Mouse (Mus musculus): ENCODE measurements around the gene Zfp385a.

Zfp385a gene

DNA sequence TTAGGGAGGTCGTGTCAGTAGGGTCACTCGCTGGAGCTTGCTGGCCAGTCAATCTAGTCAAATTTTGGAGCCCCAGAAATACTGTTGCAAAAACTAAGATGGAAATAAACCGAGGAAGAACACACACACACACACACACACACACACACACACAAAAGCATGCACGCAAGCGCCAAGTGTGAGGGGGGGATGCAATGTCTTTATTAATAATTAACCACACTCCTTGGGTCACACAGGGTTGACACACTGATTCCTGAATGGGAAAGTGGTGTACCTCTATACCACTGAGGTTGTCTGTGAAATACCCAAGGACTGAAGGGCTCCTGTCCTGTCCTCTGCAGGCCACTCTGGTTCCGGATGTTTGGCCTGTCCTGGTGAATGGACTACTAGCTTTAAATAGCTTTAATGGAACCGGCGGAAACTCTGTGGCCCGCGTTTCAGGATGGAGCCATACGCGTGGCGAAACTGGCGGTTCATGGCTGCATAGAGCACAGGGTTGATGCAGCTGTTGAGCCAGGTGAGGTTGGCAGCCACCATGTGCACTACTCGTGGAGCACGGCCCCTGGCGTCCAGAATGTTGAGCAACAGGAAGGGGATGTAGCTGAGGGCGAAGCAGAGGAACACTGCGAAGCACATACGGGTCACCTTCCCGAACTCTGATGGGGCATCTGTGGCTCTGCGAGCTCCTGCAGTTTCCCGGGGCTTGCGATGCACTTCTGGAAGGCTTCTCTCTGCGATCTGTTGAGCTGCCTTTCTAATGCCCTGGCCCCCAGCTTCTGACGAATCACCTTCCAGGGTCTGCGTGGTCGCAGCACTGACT is 31.6 kb downstream of the Zfp385a start:
- peak; percentile 67 for DNase-seq (ENCODE audit: low read depth)

DNA sequence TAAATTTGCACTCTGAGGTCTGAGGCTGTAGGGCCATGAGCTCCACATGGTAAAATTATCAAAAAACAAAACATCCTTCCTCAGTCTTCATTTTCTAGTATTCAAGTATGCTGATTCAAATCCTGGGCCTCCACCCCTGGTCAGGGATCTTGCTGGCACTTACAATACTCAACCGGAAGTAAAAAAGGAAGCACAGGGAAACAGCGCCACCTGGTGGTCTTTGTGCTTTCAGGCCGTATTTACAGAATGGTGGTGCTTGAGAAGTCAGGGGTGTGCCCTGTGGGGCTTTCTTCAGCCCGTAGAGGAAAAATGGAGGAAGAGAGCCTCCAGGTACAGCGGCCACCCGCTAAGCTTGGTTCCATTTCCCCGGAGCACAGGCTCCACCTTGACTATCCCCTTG is 32.8 kb downstream of the Zfp385a start:
- peak; percentile 95 for DNase-seq (ENCODE audit: low read depth)

DNA sequence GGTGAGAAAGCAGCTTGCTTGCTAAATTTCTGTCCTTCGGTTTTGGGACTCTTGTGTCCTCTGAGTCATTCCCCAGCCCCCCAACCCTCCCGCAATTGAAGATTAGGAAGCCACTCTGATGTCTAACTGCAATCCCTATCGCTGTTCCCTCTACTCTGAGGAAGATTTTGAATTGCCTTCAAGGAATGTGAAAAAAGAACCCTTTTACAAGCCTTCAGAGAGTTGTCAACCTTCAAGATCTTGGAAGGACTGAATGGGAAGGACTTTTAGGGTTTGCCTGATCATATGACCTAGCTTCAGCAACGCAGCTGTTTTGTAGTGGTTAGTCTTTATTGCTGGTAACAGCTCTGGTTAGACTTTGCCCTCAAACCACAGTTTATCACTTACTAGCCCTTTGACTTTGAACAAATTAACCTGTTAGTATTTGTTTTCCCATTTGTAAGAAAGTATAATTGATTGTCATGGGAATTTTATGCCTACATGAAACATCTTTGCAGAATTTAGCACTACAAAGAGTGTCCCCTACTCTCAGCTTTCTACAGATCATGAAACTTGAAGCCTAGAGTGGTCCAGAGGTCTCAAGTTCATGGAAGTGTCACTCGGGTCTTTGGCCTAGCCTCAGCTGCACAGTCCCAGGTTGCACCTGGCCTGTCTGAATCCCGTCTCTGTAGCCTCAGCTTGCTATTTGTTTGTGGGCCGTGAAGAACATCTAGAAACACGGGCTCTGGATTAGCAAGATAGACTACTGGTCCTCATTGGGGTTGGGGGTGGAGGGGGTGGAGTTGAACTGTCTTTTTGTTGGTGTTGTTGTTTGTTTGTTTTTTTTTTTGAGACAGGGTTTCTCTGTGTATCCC is 33.9 kb downstream of the Zfp385a start:
- peak; percentile 31 for DNase-seq (ENCODE audit: low read depth)

DNA sequence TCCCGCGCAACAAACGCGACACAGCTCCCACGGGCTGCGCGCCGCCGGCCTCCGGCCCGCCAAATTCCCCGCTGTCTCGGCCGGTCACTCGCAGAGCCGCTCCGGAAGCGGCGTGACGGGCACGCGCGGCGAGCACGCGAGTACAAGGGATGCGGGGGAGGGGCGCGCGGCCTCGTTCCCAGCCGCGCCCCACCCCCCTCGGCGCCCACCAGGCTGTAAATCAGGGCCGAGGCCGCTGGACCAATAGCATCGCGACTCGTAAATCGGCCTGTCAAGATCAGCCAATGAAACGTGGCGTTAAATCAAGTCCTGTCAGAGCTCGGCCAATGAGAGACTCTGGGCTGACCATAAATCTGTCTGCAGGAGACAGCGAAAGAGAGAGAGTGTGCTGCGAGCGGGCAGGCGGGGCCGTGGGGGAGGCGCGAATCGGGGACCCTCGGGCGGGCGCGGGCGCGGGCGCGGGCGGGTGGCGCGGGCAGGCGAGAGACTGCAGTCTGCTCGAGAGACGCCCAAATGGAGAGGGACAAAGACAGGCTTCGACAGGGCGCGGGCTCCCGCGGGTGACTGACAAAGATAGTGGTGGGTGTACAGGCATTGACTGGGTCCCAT is 34.7 kb downstream of the Zfp385a start:
- peak; percentile 96 for DNase-seq (ENCODE audit: low read depth)

DNA sequence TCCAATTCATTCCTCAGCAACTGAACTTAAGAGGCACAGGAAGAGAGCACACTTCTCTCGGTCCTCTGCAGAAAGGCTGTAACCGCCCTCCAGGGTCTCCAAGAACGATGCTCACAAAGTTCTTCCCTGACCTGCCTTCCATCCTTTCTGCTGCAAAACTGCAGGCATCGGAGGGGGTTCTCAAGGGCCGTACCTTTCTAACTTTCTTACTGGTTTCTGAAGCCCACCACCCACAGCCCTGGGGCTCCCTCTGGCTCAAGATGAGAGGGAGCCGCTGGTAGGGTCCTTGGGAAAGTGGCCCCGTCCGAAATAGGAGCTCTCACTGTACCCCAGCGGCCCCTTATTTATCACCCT is 35.3 kb downstream of the Zfp385a start:
- DNase-seq (ENCODE audit: low read depth) = no peak

DNA sequence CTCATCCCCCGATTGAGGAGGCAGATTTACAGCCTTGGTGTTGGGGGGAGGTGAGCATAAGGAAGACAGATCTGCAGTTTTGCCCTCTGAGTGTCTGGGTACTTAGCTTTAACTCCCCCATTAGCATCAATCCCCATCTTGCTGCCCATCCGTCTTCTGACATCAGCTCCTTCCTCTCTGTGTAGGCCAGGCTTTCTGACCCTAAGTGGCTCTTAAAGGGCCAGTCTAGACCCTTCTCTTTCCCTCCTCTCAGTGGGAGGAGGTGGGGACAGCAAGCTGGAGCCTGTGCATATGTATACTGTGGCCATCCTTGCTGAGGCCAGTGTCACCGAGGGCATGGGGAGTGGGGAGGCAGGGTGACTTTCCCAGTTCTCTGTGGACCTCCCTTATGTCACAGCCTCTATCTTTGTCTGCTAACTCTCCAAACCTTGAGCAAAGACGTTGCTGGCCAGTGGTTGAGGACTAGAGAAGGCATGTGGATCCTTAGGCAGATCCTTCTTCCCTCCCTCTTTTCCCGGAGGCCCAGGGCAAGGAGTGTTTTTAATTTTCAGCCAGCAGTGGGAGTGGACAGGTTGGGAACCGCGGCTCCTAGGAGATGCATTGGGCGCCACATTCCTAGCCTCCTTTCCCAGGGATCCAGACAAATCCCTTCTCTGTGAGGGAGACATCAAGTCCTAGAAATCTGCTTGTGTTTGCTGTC is 35.8 kb downstream of the Zfp385a start:
- no peak for DNase-seq (ENCODE audit: low read depth)

DNA sequence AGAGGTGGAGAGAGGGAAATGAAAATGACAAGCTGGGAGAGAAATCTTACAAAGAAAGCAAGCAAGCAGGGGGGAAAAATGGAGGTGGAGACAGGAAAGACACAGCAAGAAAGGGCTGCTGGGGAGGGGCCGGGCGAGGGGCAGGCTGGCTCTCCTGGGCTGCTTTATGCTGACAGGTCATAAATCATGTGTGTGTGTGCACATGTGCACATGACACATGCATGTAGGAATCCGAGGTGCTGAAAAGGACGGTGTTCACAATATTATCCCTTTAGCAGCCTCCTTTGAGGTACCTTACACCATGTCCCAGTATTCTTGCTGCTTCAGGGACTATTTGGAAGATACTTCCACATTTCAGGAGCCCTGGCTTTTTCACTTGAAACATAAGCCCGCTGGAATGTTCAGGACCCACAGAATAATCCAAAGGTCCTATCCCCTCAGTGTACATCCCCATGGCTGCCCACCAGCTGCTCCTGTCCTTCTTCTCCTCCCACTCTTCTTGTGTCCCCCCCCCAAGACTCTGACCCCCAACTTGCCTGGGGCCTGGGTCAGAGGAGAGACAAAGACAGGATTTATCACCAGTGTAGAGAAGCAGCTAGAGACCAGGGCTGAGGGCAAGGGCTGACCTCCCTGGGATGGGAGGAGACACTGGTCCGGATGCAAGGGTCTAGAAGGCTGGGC is 37.4 kb downstream of the Zfp385a start:
- no peak for DNase-seq (ENCODE audit: low read depth)

DNA sequence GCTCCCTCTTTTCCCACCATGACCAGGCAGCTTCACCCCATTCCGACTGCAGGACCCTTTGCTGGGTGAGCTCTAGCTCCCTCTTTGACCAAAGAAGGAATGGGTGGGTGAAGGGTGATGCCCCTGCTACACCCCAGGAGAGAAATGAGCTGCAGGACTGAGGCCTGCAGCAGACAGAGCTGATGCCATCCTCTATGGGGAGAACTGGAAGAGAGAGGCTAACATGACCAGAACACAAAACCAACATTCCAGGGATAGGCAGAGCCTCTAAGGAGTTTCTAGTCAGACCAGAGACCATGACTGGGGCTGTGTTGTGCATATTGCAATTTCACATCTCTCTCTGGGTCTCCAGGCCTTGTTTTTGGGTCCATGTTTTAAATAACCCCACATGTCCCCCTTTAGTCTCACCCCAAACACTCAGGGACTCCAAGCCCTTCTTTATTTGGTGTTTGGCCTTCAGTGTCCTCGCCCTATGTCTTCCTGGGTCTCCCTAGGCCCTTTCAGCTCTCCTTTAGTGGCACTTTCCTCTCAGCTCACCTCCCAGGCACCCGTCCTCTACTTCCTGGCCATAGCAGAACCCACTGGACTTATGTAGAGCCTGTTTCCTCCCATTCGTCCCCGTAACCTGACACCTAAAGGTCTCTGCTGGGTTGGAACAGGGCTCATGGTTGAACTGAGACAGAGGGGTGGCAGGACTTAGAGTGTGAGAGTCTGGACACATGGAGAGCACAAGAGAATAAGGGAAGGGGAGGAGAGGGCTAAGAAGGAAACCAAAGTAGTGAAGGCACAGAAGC is 38.1 kb downstream of the Zfp385a start:
- DNase-seq (ENCODE audit: low read depth) = peak; percentile 75

DNA sequence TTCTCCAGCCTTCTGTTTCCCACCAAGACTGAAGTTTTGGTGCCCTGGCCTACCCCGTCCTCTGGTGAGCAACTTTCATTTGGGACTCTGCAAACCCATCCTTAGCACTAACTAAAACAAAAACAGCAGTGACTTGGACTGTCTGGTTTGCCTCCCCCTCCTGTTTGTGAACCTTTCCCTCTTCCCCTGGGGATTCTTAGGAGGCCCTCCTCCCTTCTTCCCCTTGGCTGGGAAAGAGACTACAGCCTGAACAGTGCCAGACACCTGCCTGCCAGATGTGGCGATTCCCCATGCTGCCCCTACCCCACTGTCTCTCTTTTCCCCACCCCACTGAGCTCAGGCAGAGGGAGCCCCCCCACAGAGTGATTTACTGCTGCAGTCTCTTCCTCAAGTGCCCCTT is 38.8 kb downstream of the Zfp385a start:
- no peak for DNase-seq (ENCODE audit: low read depth)

DNA sequence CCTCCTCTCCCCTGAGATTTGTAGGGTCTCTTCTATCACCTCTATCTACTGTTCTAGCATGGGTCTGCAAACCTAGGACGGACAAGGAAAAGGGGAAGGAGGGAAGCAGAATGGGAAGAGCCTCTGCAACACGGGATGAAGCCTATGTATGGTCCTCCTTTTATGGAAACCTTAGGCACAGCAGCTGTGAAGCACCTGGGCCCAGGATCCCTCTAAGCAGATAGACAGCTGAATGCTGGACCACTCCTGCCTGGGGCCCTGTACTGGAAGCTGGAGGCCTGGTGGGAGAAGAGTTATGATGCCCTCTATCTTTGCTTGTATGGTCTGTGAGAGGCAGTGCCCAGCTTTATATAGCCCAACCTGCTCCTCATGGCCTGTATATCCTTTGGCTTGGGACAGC is 39.3 kb downstream of the Zfp385a start:
- no peak for DNase-seq (ENCODE audit: low read depth)

DNA sequence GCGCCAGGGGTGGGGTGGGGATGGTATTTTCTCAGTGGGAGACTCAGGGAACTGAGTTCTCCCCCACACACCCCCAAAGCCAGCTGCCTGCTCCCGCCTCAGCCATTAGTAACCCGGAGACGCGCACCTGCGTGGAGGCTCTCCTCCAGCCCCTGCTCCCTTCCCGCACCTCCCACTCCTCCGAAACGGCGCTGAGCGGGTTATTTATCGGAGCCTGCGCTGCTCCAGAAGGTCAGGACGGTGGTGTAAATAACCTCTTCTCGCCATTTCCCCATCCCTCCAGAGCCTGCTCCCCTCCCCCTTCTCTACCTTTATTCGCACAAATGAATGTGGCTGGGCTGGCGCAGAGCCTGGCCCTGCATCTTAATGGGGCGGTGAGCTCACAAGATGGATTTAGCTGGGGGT is 39.8 kb downstream of the Zfp385a start:
- no peak for DNase-seq (ENCODE audit: low read depth)

DNA sequence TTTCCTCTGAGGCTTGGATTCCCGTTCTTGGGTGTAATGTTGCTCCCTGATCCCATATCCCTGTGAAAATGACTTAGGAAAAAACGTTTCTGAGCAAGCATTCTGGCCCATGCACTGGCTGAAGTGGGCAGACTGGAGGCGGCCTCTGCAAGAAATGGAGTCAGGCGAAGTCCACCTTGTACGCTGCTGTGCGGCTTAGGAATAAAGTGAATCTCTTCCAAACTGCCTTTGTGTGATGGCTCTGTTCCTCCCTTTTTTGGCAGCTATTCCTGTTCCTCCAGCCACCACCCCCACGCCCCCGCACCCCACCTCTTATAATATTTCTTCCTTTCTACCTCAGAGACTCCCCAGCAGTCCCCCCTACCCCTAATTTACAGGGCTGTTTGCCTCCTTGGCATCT is 40.2 kb downstream of the Zfp385a start:
- DNase-seq (ENCODE audit: low read depth) = no peak

DNA sequence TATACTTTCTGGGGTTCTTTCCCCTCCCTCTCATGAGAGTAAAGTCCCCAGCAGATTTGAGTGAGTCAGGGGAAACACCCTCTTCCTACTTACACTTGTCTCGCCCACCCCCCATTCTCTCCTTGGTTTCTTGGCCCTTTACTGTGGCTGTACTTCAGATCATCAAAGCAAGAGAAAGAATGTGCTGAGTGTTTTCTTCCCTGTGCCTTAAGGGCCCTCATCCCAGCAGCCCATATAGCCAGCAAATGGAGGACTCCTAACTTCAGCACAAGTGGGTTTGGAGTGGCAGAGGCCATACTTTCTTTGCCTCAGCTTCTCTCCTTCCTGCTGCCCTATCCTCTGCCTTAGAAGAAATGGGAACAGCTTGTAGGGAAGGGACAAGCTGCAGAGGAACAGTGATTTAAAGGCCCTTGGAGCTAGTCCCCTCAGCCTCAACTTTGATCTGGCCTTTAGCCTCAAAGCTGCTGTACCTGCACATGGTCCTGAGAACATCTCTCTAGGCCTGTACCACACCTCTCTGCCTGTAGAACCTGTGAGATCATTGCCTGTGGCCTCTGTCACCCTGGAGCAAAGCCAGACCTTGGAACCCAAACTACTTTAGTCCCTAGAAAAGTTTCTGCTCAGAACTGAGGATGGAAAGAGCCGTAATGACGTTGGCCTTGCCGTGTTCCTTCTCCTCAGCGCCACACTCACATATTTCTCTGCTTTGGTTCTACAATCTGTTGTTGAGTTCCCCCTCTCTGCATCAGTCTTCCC is 40.9 kb downstream of the Zfp385a start:
- no peak for DNase-seq (ENCODE audit: low read depth)

DNA sequence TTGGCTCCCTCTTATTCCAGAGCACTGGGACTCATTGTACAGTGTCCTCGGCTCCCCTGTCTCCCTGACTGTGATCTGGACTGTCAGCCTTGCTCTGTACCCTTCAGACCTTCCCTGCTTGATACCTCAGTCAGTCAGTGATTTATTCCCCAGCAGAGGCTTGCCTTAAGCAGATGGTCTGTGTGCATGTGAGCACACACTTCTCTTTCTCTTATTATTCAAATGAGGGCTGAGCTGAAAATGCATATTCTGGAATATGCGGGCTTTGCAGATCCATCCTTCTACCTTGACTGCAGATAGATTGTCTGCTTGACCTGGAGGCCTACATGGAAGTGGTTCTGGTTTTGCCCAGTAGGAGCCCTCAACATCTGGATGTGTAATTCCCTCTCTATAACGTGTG is 41.9 kb downstream of the Zfp385a start:
- DNase-seq (ENCODE audit: low read depth) = no peak

DNA sequence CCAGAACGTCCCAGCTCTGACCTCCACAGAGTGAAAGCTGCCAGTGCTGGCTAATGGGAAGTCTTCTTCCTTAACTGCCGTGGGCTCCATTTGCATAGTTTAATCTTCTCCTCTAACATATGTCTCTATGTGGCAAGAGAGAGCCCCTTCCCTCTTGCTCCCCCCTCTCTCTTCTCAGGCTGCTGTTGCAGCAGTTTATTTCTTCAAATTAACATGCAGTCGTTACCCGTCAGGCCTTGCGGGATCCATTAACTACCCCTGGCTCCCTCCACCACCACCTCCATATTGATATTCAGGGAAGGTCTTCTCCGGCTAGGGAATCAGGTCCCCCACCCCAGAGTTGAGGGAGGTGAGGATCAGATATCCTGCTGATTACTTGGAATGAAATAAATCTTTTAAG is 42.6 kb downstream of the Zfp385a start:
- no peak for DNase-seq (ENCODE audit: low read depth)

DNA sequence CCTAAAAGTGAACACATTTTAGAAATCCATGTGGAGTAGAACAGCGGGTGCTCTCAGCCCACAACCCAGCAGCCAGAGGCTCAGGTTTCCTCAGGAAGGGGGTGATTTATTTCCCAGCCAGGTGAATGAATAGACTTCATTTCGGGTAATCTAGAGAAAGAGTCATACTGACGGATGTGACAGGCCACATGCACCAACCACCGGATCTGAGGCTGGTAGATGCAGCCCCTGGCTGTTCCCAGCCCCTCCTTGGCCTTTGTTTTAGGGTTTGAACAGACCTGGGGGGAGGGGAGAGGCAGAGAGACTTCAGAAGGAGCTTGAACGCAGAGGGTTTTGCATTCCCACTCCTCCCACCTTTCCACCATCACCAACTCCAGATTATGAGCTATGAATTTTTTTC is 44.0 kb downstream of the Zfp385a start:
- DNase-seq (ENCODE audit: low read depth) = peak; percentile 45

DNA sequence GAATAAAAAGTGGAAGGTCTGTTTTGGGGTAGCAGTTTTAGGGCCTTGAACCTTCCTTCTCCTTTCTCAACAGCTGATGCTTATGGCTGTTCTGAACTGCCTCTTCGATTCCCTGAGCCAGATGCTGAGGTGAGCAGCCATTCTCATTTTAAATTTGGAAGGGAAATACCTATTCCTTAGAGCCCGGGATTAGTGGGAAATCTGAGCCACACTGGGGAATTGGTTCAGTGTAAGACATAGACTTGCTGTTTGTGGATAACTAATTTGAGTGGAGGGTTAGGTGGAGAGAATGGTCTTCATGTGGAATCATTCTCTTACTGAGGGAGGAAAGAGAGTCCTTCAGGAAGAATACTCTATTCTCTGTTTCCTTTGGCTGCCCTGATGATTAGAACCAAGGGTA is 45.2 kb downstream of the Zfp385a start:
- no peak for DNase-seq (ENCODE audit: low read depth)

DNA sequence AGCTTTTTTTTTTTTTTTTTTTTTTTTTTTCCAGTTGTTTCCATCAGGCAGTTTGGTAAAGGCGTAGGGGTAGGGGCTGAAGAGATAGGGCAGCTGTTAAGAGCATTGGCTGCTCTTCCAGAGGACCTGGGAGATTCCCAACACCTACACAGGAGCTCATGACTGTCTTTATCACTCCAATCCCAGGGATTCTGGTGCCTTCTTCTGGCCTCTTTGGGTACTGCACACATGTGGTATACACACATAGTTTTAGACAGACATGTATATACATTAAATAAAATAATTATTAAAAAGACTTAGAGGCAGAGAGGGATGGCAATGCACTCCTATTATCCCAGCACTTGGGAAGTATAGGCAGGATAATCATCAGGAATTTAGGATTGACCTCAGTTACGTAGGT is 46.5 kb downstream of the Zfp385a start:
- DNase-seq (ENCODE audit: low read depth) = no peak

DNA sequence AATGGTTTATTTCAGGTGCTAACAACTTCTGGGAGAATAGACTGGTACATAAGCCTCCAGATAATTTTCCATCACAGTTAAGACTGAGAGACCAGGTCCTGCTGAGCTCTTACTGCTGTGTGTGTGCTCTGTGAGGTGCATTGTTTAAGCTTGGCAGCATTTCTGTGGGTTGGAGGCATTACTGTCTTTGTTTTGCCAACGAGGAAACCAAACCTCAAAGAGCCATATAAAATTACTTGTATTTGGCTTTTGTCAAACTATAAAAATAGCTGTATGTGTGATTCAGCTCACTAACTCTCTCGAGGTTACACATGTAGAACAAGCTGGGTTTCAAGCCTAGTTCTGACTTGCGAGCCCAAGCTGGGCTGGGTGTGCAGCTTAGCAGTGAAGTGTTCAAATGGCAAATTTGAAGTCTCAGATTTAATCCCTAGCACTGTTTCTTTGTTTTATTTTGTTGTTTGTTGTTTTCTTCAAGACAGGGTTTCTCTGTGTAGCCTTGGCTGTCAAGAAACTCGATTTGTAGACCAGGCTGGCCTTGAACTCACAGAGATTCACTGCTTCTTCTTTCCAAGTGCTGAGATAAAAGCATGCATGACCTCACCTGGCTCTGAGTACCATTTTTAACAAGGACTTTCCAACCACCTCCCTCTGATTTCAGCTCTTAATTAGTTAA is 47.1 kb downstream of the Zfp385a start:
- no peak for DNase-seq (ENCODE audit: low read depth)

DNA sequence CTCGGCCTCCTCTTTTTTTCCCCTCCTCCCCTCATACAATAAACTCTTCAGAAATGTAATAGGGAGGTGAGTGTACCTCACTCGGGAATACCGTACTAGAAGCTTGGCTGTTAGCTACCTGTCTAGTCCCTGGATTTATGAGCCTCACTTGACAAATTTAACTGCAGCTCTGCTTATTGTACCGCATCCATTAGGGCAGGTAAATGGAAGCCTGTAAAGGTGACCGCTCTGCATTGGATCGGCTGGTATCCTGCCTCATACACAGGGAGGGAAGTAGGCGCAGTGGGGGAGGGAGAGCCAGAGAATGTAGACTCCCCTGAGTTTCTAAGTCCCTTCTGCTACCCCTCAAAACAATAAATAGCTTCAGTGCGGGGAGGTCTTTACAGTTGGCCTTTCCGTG is 49.0 kb downstream of the Zfp385a start:
- DNase-seq (ENCODE audit: low read depth) = no peak

All from 416B (cell line).